Mouse (Mus musculus) erythroblast, embryonic 14.5 days (primary cell): ENCODE data around the gene Prdm16. TPM values are rescaled to one million over a fixed set of nuclear protein-coding genes. Genes with fewer than 3 reads are reported as not detected.

Source experiments
- H3K27me3 ChIP-seq: 2 replicates; pipeline ENCODE4 v1.6.1; 2012; ENCODE audit warnings: inconsistent platforms; ENCODE audit not compliant: control insufficient read depth
- H3K36me3 ChIP-seq: 2 replicates; pipeline ENCODE4 v1.6.1; 2012; ENCODE audit warnings: mild to moderate bottlenecking, inconsistent platforms; ENCODE audit not compliant: control insufficient read depth
- H3K4me1 ChIP-seq: 2 replicates; pipeline ENCODE4 v1.6.1; 2012; ENCODE audit warnings: inconsistent platforms; ENCODE audit not compliant: control insufficient read depth
- H3K4me3 ChIP-seq: replicated peaks from 2 replicates; pipeline ENCODE3; 2012; ENCODE audit warnings: moderate library complexity, mild to moderate bottlenecking, inconsistent platforms
- H3K9me3 ChIP-seq: 2 replicates; pipeline ENCODE4 v1.6.1; 2012; ENCODE audit warnings: low read length, inconsistent platforms, mixed read lengths; ENCODE audit not compliant: control insufficient read depth
- GATA1 ChIP-seq: IDR thresholded peaks from 2 replicates; pipeline ENCODE4 v1.6.1; 2012; ENCODE audit warnings: low read length, inconsistent platforms, mixed read lengths
- TAL1 ChIP-seq: IDR thresholded peaks from 3 replicates; pipeline ENCODE4 v1.6.1; 2012; ENCODE audit warnings: low read length, inconsistent platforms, mixed read lengths
- polyA plus RNA-seq: library from polyadenylated mRNA; stranded (reverse); fragments of >175 nt; gene quantifications from 2 replicates; pipeline ENCODE4 v1.2.3, GENCODE M21; 2012

Gene Prdm16
- polyA plus RNA-seq, 1 experiment = 0.12 TPM

DNA sequence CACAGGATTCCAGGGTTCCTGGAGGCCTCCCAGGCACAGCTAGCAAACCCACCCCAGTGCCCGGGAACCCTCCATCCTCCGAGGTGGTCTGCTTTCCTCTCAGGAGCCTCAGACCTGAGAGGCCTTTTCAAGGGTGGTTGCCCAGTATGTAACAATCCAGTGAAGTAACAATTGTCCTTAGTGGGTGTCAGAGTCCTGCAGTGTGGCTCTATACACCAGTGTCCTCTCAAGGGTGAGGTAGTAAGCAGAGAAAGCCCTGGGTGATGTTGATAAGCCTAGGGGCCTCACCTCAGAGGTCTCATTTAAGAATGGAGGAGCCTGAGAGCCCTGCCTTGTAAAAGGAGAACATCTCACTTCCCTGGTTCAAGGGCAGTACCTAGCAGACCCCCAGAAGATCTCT is 31.1 kb upstream of the Prdm16 start, which contains the start of gene Actrt2:
Gene Actrt2, minus strand, starts transcription at position 101 of the 400 bp plus-strand sequence.
- no peaks in the 10 kb centered on the region for H3K27me3 ChIP-seq
- TF ChIP-seq GATA1 (no peak), TAL1 (no peak)

DNA sequence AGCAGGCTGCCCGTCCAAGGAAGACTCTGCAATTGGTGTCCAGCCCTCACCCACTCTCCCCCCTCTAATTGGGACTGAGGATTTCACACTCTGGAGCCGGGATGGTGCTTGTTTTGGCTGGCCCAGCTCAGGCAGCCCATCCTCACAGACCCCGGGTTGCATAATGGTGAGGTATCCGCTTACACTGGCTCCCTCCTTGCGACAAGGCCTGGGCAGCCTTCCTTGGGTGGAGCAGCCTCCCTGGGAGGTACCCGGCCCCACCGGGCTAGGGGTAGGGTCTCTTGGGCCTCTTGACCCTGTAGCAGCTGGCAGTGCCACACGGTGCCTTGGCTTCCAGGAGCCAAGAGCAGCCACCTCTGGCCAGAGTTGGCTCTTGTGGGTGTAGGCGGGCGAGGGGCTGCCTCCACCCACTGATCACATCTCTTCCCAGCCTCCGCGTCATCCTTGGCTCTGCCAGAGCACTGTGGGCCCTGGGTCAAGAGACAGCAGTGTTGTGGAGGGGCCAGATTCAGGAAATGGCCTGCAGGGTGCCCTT is 26.1 kb upstream of the Prdm16 start:
- Histone ChIP-seq H3K4me1 (no peaks in the 10 kb centered on the region), H3K9me3 (no peaks in the 10 kb centered on the region), H3K4me3 (no peak overlapping the region), H3K27me3 (no peaks in the 10 kb centered on the region), H3K36me3 (no peaks in the 10 kb centered on the region)
- TF ChIP-seq TAL1 = no peak
- no peak for TF ChIP-seq GATA1

More for the DNA sequence above, 31.1 kb upstream of the Prdm16 start, which contains the start of gene Actrt2:
- Histone ChIP-seq H3K4me1 (no peaks in the 10 kb centered on the region), H3K36me3 (no peaks in the 10 kb centered on the region), H3K9me3 (no peaks in the 10 kb centered on the region), H3K4me3 (no peak within 1 kb of the TSS)

DNA sequence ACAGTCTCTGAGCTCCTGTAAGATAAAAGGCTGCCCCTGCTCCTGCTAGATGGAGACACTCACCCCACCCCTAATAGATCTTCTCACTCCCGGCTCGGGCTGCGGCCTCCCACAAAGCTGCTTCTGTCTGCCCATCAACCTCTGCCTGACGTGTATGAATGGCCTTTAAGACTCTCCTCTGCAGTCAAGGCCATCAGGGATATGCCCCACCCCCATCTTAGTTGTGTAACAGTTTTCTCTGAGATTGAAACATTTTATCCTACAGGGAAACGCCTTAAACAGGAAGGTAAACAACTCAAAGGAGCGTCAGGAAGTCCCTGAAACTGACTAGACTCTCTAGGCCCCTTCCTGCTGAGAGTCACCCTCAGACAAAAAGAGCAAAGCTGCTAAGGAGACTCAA is 24.6 kb upstream of the Prdm16 start:
- TF ChIP-seq GATA1 = no peak
- Histone ChIP-seq H3K4me1 (no peaks in the 10 kb centered on the region), H3K27me3 (no peaks in the 10 kb centered on the region), H3K4me3 (no peak overlapping the region), H3K36me3 (no peaks in the 10 kb centered on the region), H3K9me3 (no peaks in the 10 kb centered on the region)

DNA sequence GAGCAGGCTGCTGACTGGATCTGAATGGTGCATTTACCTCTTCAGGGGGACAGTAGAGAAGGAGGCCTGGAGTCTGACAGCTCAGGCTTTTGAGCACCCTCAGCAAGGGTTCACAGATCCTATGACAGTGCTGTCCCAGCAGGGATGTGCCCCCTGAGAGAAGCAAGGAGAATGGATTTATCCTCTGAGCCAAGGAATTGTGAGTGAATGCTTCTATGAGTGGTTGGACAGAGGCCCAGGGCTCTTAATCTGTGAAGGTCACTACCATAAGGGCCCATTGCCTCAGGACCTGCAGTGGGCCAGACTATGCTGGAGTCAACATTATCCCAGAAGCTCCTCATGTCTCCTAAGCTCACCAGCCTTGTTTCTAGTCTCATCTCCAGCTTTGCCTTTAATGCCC is 23.4 kb upstream of the Prdm16 start:
- TF ChIP-seq TAL1 (no peak), GATA1 (no peak)
- Histone ChIP-seq H3K27me3 (no peaks in the 10 kb centered on the region), H3K4me1 (no peaks in the 10 kb centered on the region), H3K4me3 (no peak overlapping the region), H3K9me3 (no peaks in the 10 kb centered on the region), H3K36me3 (no peaks in the 10 kb centered on the region)

DNA sequence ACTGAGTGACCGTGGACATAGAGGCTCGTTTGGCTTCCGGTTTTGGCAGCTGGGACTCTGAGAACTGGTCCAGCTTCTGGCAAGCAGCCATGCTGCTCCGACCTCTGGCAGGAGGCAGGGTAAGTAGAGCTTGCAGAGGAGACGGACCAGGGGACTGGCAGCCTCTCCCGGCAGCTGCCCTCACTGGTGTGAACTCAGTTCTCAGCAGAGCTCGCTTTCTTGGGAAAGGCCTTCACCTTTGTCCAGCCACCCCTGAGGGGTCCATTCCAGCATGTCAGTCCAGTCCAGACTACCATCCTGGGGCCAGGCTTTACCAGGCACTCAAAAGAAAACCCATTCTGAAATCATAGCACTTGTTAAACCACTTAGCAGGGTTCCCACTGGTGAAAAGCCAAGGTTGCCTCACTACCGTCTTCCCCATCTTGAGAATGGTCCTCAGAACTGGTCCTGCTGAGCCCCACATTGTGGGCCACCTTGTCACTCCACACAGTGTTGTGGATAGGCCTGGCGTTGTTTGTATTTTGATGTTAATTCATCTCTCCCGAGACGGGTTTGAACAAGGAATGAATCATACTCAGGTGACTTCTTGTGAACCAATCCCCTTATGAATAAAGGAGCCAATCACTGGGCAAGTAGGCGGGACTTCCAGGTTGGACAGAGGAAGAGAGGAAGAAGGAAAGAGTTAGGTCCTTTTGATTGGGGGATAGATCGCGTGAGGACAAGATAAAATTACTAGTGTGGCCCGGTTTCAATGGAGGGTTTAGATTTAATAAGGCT is 18.6 kb upstream of the Prdm16 start:
- Histone ChIP-seq H3K36me3 (no peaks in the 10 kb centered on the region), H3K4me1 (no peaks in the 10 kb centered on the region), H3K9me3 (no peaks in the 10 kb centered on the region), H3K4me3 (no peak overlapping the region), H3K27me3 (peaks cover 3% of the 10 kb centered on the region; the same call in 1 of the 2 replicates)
- TF ChIP-seq TAL1 (no peak), GATA1 (no peak)

DNA sequence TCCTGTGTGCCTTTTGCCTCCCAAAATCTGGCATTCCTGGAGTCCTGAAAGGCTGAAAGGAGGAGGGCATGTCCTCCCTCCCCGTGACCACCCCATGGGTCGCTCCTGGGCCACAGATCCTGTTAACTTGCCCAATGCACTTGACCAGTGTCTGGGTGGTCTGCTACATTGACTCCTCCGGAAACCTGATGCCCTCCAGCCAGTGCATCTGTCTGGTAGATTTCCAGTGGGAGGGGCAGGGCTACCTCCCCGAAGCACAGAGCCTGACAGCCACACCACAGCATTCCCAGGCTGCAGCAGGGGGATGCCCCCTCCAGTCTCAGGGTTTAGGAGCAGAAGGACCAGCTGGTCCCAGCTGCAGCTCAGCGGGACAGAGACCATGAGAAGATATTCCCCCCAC is 15.8 kb upstream of the Prdm16 start:
- no peak for TF ChIP-seq TAL1
- no peak for TF ChIP-seq GATA1
- Histone ChIP-seq H3K9me3 (no peaks in the 10 kb centered on the region), H3K36me3 (no peaks in the 10 kb centered on the region), H3K27me3 (peaks cover 3% of the 10 kb centered on the region; the same call in 1 of the 2 replicates), H3K4me1 (no peaks in the 10 kb centered on the region), H3K4me3 (no peak overlapping the region)

DNA sequence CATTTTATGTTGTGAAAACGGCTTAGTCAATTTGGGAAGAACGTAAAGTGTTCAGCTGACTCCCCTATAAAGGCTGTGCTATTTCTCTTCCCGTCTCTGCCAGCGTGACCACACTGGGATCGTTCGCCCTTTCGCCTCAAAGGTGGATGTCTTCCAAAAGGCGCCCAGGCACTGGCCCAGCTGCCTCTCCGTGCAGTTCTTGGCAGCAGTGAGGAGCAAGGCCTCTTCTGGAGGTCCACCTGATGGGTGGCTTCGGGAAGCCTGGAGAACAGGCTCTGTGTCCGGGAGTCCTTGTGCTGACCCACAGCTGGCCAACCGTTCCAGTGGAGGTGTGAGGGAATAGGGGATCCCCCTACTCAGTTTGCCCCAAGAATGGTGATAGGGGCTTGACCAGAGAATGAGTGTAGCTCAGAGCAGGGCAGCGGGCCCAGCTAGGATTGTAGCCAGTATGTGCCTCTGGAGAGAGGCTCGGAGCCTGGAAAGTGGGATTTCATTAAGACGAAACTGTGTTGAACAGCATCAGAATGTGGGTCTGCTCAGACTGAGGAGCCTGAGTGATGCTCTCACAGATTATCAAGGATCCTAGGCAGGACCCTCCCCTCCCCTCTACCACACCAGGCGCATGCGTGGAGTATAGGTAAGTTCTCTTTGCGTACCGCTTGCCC is 12.5 kb upstream of the Prdm16 start:
- no peaks in the 10 kb centered on the region; the same call in 1 of the 2 replicates for H3K9me3 ChIP-seq
- H3K4me1 ChIP-seq = no peaks in the 10 kb centered on the region
- H3K27me3 ChIP-seq = peaks cover 8% of the 10 kb centered on the region; the same call in 1 of the 2 replicates
- H3K36me3 ChIP-seq = no peaks in the 10 kb centered on the region
- no peak for TF ChIP-seq TAL1
- no peak for TF ChIP-seq GATA1
- no peak overlapping the region for H3K4me3 ChIP-seq

DNA sequence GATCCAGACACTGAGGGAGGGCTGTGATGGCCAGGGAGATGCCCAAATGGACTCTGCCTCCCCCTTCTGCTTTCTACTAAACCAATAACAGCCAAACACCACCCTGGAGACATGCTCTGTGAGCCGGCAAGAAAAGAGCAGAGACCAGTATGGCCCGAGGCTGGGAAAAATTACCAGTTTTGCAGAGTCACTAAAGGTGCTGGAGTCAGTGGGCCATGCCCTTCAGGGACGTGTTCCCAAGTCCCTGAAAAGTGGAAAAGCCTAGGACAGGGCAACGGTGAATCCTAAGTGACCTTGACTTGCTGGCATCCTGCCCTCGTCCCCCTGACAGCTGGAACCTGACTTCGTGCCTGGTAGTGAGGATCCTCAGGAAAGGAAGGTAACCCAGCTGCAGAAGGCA is 5.8 kb upstream of the Prdm16 start:
- Histone ChIP-seq H3K4me1 (no peaks in the 10 kb centered on the region), H3K9me3 (no peaks in the 10 kb centered on the region; the same call in 1 of the 2 replicates), H3K4me3 (no peak overlapping the region), H3K36me3 (no peaks in the 10 kb centered on the region), H3K27me3 (peaks cover 72% of the 10 kb centered on the region)
- TF ChIP-seq GATA1 = no peak
- no peak for TF ChIP-seq TAL1
